Mouse (Mus musculus) ES-E14 (cell line): ENCODE data around the gene Chst10.

Source experiments
- CHD2 ChIP-seq: IDR thresholded peaks from 2 replicates; pipeline ENCODE4 v1.6.1; 2014; ENCODE audit warnings: mild to moderate bottlenecking, low read depth, low read length, inconsistent platforms
- MAFK ChIP-seq: IDR thresholded peaks from 2 replicates; pipeline ENCODE4 v1.6.1; 2014; ENCODE audit warnings: mild to moderate bottlenecking, low read depth, low read length, inconsistent platforms; ENCODE audit not compliant: insufficient read depth
- ZNF384 ChIP-seq: IDR thresholded peaks from 2 replicates; pipeline ENCODE4 v1.6.1; 2012; ENCODE audit warnings: low read depth, low read length, inconsistent platforms

- TF ChIP-seq MAFK: no peak
- no peak for TF ChIP-seq ZNF384
- TF ChIP-seq CHD2: no peak
Measured at GRCm38 (mm10) chr1:38856196-38856595, 41.8 kb downstream of the Chst10 start.
